Mouse (Mus musculus): ENCODE data around the gene Cyp2d22.

Gene Cyp2d22

DNA sequence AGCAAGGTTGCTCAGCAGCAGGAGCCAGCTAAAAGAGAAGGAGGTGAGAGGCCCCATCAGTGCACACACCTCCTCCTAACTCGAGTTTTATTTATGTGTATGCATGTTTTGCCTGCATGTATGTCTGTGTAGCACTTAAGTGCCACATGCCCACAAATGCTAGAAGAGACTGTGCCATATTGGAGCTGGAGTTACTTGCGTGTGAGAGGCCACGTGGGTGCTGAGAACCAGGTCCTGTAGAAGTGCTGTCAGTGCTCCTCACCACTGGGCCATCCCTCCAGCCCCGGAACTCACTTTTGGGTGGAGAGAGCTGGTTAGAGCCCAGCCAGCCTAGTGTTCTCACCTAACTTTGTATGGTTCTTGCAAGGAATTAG is 32.8 kb downstream of the Cyp2d22 start:
- no peak for DNase-seq (ENCODE audit: inconsistent age in 2 of 2, low spot score in 1 of 2)

DNA sequence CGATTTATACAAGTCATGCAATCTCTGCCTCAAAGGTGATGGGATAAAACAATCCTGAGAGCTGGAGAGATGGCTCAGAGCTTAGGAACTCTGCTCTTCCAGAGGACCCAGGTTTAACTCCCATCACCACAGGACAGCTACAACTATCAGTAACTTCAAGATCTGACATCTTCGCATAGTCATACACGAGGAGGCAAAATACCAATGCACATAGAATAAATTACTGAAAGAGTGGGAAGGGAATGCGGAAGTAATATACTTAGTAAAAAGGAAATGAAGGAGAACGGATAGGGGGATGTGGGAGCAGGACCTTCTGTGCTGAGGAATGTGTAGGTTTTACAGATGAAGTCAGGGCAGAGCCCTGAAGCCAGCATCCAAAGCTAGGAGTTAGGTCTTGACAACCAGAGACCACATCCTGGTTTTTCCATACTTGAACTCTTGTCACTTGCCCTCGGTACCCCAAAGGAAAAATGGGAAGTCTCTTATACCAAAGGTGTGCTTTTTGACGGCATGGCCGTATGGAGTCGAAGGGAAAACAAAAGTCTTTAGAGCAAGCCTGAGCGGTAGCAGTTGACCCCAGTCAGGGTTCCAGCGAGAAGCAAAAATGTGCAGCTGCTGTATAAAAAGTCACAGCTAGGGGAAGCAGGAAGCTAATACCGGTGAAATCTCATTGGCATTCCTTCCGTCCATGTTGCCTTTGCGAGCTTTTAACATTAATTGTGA is 33.3 kb downstream of the Cyp2d22 start:
- peak in 1 of 2 experiments; percentile 66 for DNase-seq (ENCODE audit: inconsistent age in 2 of 2, low spot score in 1 of 2)

DNA sequence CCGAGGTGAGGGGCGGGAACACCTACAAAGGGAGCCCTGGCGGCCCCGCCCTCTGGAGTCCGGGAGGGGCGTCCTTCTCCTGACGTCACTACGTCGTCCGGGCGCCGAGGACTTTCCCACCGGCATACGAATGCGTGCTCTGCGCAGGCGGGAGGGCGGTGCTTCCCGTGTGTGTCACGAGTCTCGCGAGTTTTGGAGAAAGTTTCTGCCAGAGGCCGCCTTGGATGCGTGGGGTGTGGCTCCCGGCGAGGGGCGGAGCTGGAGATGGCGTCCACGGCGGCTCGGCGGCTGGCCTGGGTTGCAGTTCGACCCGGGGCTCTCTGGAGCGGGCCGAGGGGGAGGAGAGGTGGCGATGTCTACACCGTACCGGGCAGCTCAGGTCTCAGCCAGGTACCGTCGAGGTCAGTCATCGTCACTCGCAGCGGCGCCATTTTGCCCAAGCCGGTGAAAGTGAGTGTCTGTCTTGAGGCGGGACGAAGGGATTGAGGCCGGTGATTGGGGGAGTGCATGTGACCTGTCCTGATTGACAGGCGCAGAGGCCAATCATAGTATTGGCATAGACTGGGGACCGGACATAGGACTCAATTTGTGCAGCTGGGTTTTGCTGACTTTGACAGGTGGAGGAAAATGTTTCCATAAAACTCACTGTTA is 34.1 kb downstream of the Cyp2d22 start:
- peak; percentile 98 to 99 for DNase-seq (ENCODE audit: inconsistent age in 2 of 2, low spot score in 1 of 2)

DNA sequence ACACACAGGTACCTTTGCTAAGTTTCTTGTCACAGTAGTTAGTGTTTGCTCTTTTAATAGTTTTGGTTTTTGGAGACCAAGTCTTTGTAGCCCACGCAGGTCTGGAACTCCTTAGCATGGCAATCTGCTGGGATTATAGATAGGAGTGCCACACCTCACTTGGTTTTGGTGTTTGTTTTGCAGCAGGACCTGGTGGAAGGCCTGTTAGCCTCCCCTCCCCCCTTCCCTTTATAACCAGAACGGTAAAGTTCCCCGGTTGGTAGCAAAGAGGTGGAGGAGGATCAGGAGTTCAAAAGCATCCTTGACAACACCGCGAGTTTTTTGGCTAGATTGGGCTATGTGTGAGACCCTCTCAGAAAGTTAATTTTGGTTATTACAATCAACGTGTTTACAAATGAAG is 35.1 kb downstream of the Cyp2d22 start:
- DNase-seq (ENCODE audit: inconsistent age in 2 of 2, low spot score in 1 of 2), result peak in 1 of 2 experiments; percentile 38

DNA sequence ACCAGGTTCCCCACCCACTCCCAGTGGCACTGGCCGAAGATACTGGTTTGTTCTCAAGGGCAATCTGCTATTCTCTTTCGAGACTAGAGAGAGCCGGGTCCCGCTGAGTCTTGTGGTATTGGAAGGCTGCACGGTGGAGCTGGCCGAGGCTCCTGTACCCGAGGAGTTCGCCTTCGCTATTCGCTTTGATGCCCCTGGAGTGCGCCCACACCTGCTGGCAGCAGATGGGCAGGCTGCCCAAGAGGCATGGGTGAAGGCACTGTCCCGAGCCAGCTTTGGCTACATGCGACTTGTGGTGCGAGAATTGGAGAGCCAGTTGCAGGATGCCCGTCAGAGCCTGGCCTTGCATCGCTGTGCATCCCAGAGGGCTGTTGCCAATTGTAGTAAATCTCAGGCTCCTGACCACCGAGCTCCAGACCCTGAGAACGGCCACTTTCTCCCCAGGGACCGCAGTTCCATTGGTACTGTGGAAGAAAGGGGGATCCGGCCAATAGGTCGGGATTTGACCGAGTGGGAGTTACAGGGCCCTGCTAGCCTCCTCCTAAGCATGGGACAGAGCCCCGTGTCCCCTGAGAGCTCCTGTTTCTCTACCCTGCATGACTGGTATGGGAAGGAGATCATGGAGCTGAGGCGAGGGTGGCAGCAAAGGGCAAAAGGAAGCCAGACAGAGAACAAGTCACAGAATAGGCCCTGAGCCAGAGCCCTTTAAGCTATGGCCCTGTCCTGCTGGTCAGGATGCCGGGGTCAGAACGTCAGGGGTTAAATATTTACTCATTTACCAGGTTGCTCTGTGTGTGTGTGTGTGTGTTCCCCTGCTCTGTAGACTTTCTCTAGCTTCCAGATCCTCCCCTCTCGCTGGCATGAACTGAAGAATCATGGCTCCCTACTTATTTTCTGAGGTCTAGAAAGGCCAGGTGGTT is 36.4 kb downstream of the Cyp2d22 start:
- peak in 1 of 2 experiments; percentile 37 for DNase-seq (ENCODE audit: inconsistent age in 2 of 2, low spot score in 1 of 2)

DNA sequence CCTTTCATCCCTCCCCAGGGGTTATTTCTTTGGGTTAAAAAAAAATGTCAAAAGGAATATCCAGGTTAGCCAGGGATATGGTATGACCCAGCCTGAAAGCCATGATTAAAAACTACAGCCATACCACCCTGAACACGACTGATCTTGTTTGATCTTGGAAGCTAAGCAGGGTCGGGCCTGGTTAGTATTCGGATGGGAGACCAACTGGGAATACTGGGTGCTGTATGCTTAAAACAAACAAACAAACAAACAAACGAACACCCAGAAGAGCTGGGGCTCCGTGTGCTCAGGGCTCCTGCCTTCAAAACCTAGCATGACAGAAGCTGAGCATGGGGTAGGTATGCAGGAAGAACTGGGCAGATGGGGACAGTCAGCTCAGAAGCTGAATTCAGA is 37.5 kb downstream of the Cyp2d22 start:
- DNase-seq (ENCODE audit: inconsistent age in 2 of 2, low spot score in 1 of 2), result no peak

DNA sequence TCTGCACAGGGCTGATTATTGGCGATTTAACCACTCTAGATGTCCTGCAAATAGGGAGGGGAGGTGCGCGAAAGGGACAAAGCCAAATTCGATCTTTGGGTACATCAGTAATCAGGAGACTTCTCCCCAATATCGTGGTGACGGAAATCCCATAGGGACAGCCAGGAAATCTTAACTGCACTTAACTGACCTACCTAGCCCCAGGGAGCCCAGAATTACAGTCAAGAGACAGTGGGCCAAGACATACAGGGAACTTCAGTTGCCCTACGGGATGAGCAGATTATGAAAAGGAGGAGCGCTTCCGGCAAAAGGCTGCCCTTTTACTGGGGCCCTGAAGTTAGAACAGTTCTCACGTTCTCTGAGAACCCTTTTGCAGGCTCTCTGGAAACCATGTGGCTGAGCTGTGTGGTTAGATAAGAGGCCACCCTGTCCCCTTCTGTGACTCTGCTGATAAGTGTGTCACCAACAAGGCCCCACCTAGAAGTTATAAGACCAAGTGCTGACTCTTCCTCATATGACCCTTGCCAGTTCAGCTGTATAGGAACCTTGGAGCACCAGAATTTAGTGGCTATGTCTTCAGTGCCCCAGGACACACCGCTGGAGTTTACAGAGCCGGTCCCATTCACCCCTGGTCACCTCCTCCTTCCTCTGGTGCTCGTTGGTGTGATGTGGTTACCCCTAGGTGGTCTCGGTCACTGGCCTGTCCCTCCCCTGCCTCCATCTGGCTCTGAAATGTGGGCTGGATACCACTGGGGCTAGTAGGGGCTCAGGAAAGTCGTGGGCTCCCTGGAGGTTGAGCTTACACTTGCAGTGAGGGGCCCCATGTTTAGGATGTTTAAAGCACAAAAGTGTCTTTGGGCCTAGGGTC is 38.2 kb downstream of the Cyp2d22 start:
- peak in 1 of 2 experiments; percentile 28 for DNase-seq (ENCODE audit: inconsistent age in 2 of 2, low spot score in 1 of 2)

DNA sequence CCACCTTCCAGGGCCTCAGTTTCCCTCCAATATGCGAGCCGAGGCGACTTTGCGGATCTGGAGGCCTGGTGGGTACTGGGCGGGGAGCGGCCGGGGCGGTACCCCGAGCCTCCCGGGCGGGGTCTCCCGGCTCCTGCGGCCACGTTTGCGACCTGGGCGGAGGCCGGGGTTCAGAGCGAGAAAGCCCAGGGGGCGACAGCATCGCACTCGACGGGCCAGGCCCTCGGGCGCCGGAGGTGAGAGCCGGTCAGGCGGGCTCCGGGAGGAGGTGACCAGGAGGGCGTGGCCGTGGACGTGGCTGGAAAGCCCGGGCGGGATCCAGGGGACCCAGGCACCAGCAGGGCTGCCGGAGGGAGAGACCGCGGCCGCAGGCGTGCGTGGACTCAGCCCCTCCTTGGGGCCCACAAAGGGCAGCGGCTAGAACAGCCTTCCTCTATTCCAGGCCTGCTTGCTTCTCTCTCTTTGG is 39.0 kb downstream of the Cyp2d22 start:
- DNase-seq (ENCODE audit: inconsistent age in 2 of 2, low spot score in 1 of 2), result peak; percentile 61 to 78

DNA sequence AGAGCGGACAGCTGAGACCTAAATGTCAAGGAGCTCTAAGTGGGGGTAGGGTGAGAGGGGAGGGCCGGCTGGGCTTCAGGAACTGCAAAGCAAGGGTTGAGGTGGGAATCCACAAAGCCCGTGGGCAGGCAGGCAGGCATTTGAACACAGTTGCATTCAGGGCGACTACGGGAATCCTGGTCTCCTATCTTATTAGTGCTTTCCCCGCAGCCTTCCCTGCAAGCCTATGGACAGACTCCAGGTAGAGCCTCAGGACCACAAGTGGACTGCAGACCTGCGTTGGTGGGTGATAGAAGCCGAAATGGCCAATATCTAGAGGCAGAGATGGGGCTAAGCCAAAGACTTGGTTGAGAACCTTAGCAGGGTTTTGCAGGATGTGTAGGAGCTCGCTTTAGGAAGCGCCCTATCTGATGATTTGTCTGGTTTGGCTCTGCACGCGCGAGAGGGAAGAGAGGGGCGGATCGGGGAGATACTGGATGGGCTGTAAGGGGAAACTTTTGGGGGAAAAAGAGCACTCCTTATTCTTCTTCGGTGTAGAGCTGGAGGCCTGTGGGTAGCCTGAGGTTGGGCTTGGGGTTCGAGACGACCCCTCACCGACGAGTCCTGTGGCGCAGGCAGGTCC is 39.5 kb downstream of the Cyp2d22 start:
- peak in 1 of 2 experiments; percentile 37 for DNase-seq (ENCODE audit: inconsistent age in 2 of 2, low spot score in 1 of 2)

DNA sequence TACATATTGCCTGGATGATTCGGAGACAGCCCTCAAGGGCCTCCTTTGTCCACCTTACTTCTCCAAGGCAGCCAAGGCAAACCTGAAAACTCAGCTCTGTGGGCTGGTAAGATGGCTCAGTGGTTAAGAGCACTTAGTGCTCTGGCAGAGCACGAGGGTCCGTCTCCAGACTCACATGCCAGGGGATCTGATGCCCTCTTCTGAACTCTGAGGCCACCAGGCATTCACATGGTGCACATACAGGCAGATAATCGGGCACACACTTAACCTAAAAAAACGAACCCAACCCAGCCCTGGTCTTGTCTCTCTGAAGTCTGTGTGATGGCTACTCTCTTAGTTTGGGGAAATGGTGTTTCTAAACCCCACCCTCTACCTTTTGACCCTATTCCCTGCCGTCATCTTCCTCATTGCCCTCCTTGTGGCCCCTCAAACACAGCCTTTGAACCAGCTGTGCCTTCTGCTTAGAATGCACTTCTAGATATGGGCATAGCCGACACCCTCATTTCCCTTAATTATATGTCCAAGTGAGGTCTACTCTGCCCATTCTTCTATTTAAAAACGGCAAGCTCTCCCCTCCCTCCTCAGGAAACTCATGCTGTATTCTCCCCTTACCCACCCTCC is 40.3 kb downstream of the Cyp2d22 start:
- peak in 1 of 2 experiments; percentile 32 for DNase-seq (ENCODE audit: inconsistent age in 2 of 2, low spot score in 1 of 2)

DNA sequence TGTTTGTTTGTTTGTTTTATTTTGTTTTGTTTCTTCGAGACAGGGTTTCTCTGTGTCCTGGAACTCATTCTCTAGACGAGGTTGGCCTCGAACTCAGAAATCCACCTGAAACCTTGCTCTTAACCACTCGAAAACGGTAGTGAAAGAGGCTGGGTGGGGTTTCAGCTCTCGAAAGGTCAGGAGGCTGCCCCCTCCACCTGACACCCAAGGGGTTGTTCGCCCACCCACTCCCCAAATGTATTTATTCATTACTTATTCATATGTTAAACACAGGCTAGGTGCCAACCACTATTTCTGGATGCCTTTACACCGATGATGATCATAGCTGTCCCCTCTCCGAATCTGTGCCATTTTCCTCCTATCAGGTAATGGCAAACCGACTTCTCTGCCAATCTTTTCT is 40.9 kb downstream of the Cyp2d22 start:
- no peak for DNase-seq (ENCODE audit: inconsistent age in 2 of 2, low spot score in 1 of 2)

DNA sequence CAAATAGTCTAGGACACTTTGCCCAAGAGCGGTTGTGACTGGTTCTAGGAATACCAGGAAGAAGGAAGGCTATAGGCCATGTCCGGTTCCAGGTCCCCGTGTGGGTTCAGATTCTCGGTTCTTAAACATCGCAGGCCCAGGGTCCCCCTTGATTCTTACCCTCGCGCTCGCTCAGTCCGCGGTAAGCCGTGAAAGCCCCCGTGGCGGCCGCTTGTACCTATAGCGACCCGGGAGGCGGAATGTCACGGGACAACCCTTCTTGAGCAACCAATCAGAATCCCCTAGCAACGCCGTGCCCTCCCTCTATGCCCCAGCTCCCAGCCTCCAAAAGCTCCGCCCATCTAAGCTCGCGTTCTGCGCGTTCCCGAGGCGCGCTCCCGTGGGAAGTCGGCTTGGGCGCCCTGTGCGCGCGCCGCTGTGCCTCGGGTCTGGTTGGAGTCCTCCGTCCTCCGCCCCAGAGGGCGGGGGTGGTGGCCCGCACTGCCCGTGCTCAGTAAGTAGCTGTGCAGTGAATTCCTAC is 41.4 kb downstream of the Cyp2d22 start, which contains the start of the genes Naga, Pheta2 and Smdt1:
Naga (minus strand) TSS at position 333 of the 520 bp plus-strand sequence.
Pheta2 (plus strand) TSS at position 350 of the 520 bp plus-strand sequence.
Smdt1 (plus strand) TSS at position 367 of the 520 bp plus-strand sequence.
- DNase-seq (ENCODE audit: inconsistent age in 2 of 2, low spot score in 1 of 2), result peak; percentile 97 to 99

DNA sequence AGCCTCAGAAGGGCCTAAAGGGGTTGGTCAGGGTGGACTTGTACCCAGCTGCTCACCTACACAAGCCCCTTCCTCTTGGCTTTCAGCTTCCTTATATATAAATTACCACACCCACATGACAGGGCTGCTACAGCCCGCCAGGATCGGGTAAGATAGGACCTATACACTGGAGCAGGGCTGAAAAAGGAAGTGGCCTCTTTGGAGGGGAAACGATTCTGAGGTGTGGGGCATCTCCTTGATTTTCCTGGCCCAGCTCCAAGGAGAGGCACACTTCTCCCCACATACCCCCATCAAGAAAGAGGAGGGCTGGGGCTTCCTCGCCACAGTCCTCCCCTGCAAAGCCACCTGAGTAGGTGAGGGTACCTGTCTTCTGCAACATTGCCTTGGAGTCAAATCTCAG is 42.2 kb downstream of the Cyp2d22 start:
- DNase-seq (ENCODE audit: inconsistent age in 2 of 2, low spot score in 1 of 2), result no peak

DNA sequence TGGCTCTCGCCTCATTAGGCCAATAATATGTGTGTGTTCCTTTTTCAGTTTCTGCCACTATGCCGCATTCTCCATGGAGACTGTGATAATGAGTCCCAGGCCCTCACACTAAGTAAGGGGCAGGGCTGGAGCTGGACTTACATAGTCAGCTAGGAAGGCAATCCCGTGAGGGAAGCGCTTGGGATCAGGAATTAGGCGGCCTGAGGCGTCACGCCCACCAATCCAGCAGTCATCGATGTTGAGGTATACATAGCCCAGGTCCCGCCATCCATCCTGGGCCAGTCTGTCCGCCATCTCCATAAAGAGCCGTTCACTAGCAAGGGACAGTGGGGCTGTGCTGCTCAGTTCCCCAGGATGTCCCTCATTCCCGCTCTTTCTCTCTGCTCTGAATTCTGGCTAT is 43.4 kb downstream of the Cyp2d22 start:
- DNase-seq (ENCODE audit: inconsistent age in 2 of 2, low spot score in 1 of 2), result peak in 1 of 2 experiments; percentile 21

DNA sequence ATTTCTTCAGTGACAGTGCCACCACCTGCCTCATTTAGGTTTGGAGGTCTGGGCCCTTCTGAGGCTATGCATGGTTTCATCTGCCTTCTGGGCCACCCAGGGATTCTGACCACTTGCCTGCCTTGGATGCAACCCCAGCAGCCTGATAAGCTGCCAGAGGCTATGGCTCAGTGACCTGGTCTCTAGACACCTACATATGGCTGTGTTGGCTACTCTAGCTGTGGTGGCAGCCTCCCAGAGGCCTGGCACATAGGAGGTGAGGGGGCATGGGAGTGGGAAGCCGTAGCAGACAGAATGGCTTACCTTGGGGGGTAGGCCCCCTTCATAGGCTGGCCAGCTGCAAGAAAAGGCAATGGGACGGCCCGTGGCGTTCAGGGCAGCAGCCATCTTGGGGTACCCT is 44.9 kb downstream of the Cyp2d22 start:
- peak in 1 of 2 experiments; percentile 18 for DNase-seq (ENCODE audit: inconsistent age in 2 of 2, low spot score in 1 of 2)

DNA sequence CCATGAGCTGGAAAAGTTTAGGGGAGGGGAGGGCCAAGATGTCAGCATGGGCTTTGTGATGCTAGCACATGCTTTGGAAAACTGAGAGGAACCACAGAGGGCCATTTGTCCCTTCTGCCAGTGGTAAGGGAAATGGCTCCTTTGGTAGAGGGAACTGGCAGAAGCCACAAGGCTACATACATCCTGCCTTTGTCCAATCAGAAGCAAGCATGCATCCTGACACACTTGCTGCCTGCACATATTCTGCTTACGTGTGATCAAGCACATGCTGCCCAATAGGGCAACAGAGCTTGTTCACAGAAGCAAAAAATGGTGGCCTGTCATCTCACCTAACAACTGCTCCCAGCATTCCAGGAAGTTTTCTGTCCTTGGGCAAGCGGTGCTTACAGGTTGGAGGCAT is 54.7 kb downstream of the Cyp2d22 start:
- no peak for DNase-seq (ENCODE audit: inconsistent age in 2 of 2, low spot score in 1 of 2)

DNA sequence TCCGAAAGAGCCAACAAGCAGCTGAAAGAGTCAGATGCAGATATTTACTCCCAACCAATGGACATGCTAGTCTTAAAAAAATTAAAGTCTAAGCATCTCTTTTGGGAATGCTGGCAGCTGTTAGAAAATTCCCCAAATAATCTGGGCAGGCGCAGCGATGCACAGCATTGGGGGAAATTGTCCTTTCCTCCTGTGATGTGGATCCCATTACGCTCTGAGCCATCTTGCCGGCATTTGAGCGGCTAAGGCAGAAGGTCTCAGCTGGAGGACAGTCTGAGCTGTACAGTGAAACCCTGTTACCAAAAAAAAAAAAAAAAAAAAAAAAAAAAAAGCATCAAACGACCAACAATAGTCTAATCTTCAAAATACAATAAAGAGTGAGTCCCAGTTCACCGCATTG is 57.9 kb downstream of the Cyp2d22 start:
- no peak for DNase-seq (ENCODE audit: inconsistent age in 2 of 2, low spot score in 1 of 2)

Measured in adrenal gland, adult (tissue).